Mouse (Mus musculus): Measurements from ENCODE around the gene Cdca8. TPM values are rescaled to one million over a fixed set of nuclear protein-coding genes. Genes with fewer than 3 reads are reported as not detected.

Gene Cdca8
- polyA plus RNA-seq, 1 experiment from 2014 or later = 34.9 TPM

DNA sequence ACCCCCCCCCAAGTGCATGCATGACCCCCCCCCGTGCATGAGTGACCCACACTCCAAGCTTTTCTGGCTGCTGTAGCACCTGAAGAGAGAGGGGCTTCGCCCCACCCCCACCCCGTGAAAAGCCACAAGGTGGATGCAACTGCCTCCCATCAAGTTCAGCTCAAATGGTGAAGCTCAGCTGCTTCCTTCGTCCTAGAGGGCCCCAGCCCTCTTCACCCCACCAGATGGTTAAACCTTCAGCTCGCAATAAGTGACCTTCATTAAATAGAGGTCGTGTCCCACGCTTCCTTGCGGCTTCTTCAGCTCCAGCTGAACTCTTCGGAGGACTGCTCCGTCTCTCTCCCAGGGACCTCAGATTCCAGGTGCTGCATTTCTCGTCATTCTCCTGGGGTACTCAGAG is 58.5 kb downstream of the Cdca8 start, which contains the start of gene Epha10:
Gene Epha10, plus strand, starts transcription at position 301 of the 400 bp plus-strand sequence.
- H3K27me3 ChIP-seq (ENCODE audit: control insufficient read depth, insufficient read depth, low read length) = peaks cover 14% of the 10 kb centered on the region; the same call in 1 of the 2 replicates
- WGBS = 3% methylated on average over 11 of the region's 11 CpGs

GRCm38 (mm10) chr4:124872719-124873118 is 66.4 kb downstream of the Cdca8 start:
- H3K27ac ChIP-seq (replicated peaks) = no peak overlapping the region
- no peak overlapping the region for H3K4me2 ChIP-seq (replicated peaks; ENCODE audit: low read depth)
- DNase-seq (ENCODE audit: low spot score) = no peak
- no peaks in the 10 kb centered on the region for H3K27me3 ChIP-seq (ENCODE audit: control insufficient read depth, insufficient read depth, low read length)
- H3K4me3 ChIP-seq (ENCODE audit: low read depth, low read length) = no peak overlapping the region
- 88% methylated on average over 1 of the region's 1 CpGs for WGBS
- H3K4me1 ChIP-seq (replicated peaks; ENCODE audit: control insufficient read depth, insufficient read depth) = no peaks in the 10 kb centered on the region
- H3K36me3 ChIP-seq (ENCODE audit: control insufficient read depth, insufficient read depth, low read length) = no peaks in the 10 kb centered on the region
- no peak for ATAC-seq (ENCODE audit: low FRiP score, low TSS enrichment)
- H3K9me3 ChIP-seq (ENCODE audit: control insufficient read depth, low read length) = no peaks in the 10 kb centered on the region
- TF ChIP-seq EP300 (optimal IDR thresholded peaks at IDR 0.05) (no peak), CTCF (IDR thresholded peaks at IDR 0.05; ENCODE audit: low read depth) (peak; percentile 40)
- H3K9ac ChIP-seq (ENCODE audit: low read length) = no peak overlapping the region

More for the DNA sequence above, 58.5 kb downstream of the Cdca8 start, which contains the start of gene Epha10:
- TF ChIP-seq EP300 (optimal IDR thresholded peaks at IDR 0.05) (no peak), CTCF (IDR thresholded peaks at IDR 0.05; ENCODE audit: low read depth) (no peak)
- no peaks in the 10 kb centered on the region for H3K9me3 ChIP-seq (ENCODE audit: control insufficient read depth, low read length)
- H3K4me2 ChIP-seq (replicated peaks; ENCODE audit: low read depth) = peak within 1 kb of the TSS; percentile 34; the same call in 1 of the 2 replicates
- H3K36me3 ChIP-seq (ENCODE audit: control insufficient read depth, insufficient read depth, low read length) = no peaks in the 10 kb centered on the region
- peak within 1 kb of the TSS; percentile 13; the same call in 1 of the 2 replicates for H3K4me3 ChIP-seq (ENCODE audit: low read depth, low read length)
- H3K9ac ChIP-seq (ENCODE audit: low read length) = no peak within 1 kb of the TSS
- H3K4me1 ChIP-seq (replicated peaks; ENCODE audit: control insufficient read depth, insufficient read depth) = no peaks in the 10 kb centered on the region
- ATAC-seq (ENCODE audit: low FRiP score, low TSS enrichment) (no peak), DNase-seq (ENCODE audit: low spot score) (no peak)
- no peak within 1 kb of the TSS for H3K27ac ChIP-seq (replicated peaks)

Other genes with a start within 250 kb of the Cdca8 start
- 105 TPM in 2 replicates for gene Utp11, start 245.7 kb downstream of the Cdca8 start, polyA plus RNA-seq (2015; fragmentation: Nextera tagmentation; extraction: Ambion mirVana)
- gene Fhl3, start 238.6 kb downstream of the Cdca8 start, polyA plus RNA-seq (2015; fragmentation: Nextera tagmentation; extraction: Ambion mirVana) = 7.4 and 9.0 TPM in 2 replicates
- 58.7 and 63.5 TPM in 2 replicates for gene Sf3a3, start 224.5 kb downstream of the Cdca8 start, polyA plus RNA-seq (2015; fragmentation: Nextera tagmentation; extraction: Ambion mirVana)
- 23.5 and 24.8 TPM in 2 replicates for gene Inpp5b, start 197.5 kb downstream of the Cdca8 start, polyA plus RNA-seq (2015; fragmentation: Nextera tagmentation; extraction: Ambion mirVana)
- gene Mtf1, start 137.2 kb downstream of the Cdca8 start, polyA plus RNA-seq (2015; fragmentation: Nextera tagmentation; extraction: Ambion mirVana) = 10.6 and 11.6 TPM in 2 replicates
- 31.2 and 32.3 TPM in 2 replicates for gene Yrdc, start 88.6 kb downstream of the Cdca8 start, polyA plus RNA-seq (2015; fragmentation: Nextera tagmentation; extraction: Ambion mirVana)
- gene 1110065P20Rik, start 88.1 kb downstream of the Cdca8 start, polyA plus RNA-seq (2015; fragmentation: Nextera tagmentation; extraction: Ambion mirVana) = 64.1 and 65.8 TPM in 2 replicates
- gene Maneal, start 77.1 kb downstream of the Cdca8 start, polyA plus RNA-seq (2015; fragmentation: Nextera tagmentation; extraction: Ambion mirVana) = 0.19 and 0.21 TPM in 2 replicates
- 0.17 TPM in 1 of 2 replicates, not detected in the other for gene Epha10, start 58.4 kb downstream of the Cdca8 start, polyA plus RNA-seq (2015; fragmentation: Nextera tagmentation; extraction: Ambion mirVana)
- 6.1 and 6.9 TPM in 2 replicates for gene 9930104L06Rik, start 2.3 kb downstream of the Cdca8 start, polyA plus RNA-seq (2015; fragmentation: Nextera tagmentation; extraction: Ambion mirVana)
- gene Rspo1, start 47.1 kb upstream of the Cdca8 start, polyA plus RNA-seq (2015; fragmentation: Nextera tagmentation; extraction: Ambion mirVana) = 6.3 and 6.9 TPM in 2 replicates
- 36.1 and 37.3 TPM in 2 replicates for gene Gnl2, start 77.3 kb upstream of the Cdca8 start, polyA plus RNA-seq (2015; fragmentation: Nextera tagmentation; extraction: Ambion mirVana)
- gene Dnali1, start 126.4 kb upstream of the Cdca8 start, polyA plus RNA-seq (2015; fragmentation: Nextera tagmentation; extraction: Ambion mirVana) = 0.05 and 0.06 TPM in 2 replicates
- 13.0 and 13.6 TPM in 2 replicates for gene Snip1, start 127.4 kb upstream of the Cdca8 start, polyA plus RNA-seq (2015; fragmentation: Nextera tagmentation; extraction: Ambion mirVana)
- 28.3 and 28.4 TPM in 2 replicates for gene Meaf6, start 145.8 kb upstream of the Cdca8 start, polyA plus RNA-seq (2015; fragmentation: Nextera tagmentation; extraction: Ambion mirVana)
- gene Zc3h12a, start 188.5 kb upstream of the Cdca8 start, polyA plus RNA-seq (2015; fragmentation: Nextera tagmentation; extraction: Ambion mirVana) = 2.7 TPM in 2 replicates

All from stomach, postnatal 0 days (tissue).